Mouse (Mus musculus) liver, adult (tissue): ENCODE data around the gene Yipf6.

ENCODE experiments used
- GATA4 ChIP-seq: IDR thresholded peaks from 2 replicates; pipeline ENCODE4 v1.6.1; 2014; ENCODE audit warnings: mild to moderate bottlenecking, low read length; ENCODE audit not compliant: insufficient replicate concordance

Yipf6 gene

DNA sequence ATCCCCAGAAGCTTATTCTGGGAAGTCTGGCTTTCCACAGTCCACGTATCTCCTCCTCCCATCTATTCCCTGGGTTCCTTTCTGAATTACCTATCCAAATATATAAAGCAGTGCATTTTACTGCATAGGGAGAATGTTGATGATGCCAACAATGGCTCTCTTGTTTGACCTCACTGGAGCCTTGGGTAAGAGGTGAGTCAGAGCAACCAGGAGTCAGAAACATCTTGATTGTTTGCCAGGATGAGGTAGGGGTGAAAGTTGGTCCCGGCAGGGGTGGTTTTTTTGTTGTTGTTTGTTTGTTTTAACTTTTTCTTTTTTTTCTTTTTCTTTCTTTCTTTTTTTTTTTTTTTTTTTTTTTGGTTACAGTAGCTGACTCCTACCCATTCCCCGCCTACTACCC, at the start of gene Yipf6:
TSS of gene Yipf6 (plus strand) at position 216 of the 400 bp plus-strand sequence.
- TF ChIP-seq GATA4, result no peak

DNA sequence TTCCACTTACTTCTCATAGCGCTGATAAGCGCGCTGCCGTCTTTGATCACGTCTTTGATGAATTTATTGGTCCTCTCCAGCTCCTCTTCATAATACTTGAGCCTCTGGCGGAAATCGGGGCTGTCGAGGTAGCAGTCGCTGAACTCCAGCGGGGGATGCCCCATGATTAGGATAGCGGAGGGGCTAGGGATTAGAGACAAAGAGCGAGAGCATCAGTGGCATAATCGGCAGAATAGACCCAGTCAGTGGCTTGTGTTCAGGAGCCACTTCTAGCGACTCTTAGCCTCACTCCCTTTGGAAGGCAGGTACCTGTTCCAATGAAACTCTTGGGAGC, 46.1 kb upstream of the Yipf6 start:
- no peak for TF ChIP-seq GATA4

DNA sequence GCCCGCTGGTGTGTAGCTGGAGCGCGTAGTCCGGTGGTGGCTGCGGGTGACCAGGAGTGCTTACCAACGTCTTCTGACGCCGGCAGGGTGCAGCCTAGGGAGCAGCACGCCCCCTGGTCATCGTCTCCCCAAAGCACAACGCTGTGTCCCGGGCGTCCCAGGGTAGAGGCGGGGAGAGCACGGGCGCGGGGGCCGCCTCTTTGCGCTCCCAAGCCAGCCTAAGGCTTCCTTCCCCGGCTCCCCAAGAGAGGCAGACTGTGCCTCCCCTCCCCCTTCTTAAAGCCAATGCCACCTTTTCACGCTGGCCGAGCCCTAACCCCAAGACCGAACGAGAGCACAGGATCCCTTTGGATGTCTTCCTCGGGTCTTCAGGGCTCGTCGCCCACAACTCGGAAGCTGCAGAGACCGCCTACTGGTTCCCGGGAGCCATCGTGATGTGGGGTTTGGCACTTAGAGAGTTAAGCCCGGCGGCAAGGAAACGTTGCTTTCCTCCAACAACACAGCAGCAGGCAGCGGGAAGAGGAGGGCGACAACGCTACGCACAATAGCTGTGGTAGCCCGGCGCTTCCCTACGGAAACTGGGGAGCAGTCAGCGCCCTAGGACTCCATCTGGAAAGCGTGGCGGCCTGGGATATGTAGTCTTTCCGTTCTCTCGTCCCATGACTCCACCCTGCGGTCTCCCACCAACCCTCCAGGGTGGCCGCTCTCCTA, 45.6 kb upstream of the Yipf6 start, which contains the start of gene Ophn1:
TSS of gene Ophn1 (minus strand) at position 620 of the 711 bp plus-strand sequence.
- TF ChIP-seq GATA4, result no peak

DNA sequence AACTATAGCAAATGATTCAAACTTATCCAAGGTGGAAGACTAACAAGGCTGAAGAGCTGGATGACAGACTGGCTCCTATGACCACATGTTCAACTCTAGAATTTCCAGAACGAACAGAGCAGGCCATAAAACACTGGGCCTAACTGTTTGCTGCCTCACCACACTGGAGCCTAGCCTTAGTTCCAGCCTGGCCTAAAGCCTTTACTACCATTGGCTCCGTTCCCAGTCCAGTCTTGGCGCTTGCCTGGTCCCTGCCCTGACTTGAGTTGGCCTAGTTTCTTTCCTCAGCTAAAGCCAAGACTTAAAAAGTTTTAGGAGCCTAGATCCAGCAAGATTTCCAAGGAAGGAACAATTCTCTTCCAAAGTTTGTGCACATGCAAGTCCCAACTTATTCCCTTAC, 37.8 kb upstream of the Yipf6 start:
- TF ChIP-seq GATA4, result no peak

DNA sequence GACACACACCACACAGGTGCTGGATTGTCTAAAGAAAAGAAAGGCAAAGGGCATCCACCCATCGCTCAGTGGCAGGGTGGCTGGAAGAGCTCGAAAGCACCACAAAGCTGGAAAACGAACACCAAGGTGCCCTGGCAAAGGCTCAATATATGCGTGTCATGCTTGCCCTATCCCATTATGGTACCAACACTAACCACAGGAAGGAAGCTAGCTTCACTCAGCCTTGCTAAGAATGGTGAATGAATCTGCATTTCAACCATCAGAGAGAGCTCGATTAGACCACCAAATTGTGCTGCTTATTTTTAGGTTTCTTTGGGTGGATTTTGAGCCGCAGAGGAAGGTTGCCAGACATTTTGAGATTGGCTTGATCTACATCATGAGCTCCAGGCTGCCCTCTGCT, 31.9 kb upstream of the Yipf6 start:
- no peak for TF ChIP-seq GATA4

DNA sequence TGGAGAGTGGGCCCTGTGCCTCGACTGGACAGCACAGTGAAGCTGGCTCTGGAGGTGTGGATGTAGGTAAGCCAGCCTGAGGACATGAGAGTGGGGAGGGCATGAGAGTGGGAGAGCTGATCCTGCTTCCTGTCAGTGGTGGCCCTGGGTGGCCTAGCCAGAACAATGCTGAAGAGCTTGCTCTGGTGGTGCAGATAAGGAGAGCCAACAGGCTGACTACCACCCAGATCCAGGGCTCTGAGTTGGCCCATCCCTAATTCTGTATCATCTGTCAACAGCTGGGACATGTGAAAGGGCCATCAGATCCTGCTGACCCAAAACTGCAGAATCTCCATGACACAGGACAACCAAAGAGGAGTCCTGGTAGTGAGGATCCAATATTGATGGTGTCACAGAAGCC, 27.2 kb upstream of the Yipf6 start:
- TF ChIP-seq GATA4, result no peak

DNA sequence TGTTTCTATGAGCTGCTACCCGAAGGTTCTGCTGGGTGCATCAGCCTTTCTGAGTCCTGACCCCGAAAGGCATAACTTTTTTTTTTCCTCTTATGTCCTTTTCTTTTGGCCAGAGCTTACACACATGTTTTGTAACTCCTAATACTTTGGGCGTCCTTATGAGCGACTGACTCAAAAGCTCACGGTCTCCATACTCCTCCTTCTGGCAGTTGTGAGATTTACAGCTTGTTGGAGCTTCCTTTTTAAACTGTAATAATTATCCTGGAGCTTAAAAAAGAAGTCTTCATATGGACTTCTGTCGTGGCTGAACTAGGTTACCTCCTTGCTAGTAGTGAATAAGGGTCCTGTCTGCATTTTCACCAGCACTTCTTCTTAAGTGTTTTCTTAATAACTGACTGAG, 16.7 kb upstream of the Yipf6 start:
- no peak for TF ChIP-seq GATA4

DNA sequence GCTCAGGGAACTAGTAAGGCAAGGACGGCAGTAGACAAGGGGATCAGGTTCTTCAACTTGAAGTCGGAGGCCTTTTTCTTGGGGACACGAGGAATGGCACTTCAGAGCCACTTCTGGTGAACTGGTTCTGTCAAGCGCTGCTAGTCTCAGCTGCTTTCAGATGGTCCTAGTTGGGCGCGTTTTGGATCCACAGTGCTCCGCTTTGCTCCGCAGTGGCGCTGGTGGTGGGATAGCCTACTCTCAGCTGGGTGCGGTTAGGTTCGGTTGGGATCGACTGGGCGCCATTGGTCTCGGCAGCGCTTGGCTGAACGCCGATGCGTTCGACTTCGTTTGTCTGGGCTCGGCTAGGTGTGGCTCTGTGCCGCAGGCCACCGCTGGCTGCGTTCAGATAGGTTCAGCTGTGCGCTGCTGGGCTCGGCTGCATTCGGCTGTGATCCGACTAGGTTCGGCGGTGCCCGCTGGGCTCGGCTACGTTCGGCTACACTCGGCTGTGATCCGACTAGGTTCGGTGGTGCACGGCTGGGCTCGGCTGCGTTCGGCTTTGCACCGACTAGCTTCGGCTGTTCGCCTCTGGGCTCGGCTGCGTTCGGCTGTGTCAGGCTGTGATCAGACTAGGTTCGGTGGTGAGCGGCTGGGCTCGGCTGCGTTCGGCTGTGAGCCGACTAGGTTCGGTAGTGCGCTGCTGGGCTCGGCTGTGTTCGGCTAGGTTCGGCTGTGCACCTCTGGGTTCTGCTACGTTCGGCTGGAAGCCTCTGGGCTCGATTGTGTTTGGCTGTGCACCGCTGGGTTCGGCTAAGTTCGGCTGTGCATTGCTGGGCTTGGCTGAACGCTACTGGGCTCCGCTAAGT, 815 bp downstream of the Yipf6 start:
- no peak for TF ChIP-seq GATA4

DNA sequence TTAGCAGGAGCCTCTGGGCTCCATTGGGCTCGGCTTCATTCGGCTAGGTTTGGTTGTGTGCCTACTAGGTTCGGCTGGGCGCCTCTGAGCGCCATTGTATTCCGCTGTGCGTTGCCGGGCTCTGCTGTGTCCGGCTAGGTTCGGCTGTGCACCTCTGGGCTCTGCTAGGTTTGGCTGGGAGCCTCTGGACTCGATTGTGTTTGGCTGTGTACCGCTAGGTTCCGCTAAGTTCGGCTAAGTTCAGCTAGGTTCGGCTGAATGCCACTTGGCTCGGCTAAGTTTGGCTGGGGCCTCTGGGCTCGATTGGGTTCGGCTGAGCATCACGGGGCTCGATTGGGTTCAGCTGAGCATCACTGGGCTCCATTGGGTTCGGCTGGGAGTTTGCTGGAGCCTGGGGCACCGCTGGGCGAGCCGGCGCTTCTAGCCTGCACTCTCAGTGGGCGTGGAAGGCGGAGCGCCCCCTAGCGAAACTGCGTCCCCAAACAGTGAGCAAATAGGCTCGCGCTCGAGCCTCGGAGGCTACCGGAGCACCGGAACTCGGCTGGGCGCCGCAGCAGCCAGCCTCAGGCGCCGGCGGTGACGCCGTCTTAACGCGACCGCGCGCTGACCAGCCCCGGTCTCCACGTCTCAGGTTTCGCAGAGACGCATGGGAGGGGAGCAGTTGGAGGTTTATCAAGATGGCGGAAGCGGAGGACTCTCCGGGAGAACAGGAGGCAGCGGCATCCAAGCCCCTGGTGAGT, 1.6 kb downstream of the Yipf6 start:
- no peak for TF ChIP-seq GATA4

DNA sequence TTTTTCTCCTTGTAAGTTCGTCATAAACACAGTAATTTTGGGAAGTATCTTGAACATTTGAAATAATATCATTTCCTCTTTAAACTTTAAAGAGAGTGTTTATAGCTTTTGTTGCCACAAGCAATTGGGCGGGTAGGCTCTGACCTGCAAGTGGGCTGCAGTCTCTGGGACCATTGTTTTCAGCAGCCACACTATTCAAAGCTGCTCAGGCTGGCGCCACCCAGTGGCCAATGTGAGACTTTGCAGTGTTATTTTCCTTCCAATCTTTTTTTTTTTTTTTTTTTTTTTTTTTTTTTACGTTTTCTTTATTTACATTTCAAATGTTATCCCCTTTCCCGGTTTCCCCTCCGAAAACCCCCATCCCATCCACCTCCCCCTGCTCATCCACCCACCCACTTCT, 17.8 kb downstream of the Yipf6 start:
- TF ChIP-seq GATA4, result no peak

DNA sequence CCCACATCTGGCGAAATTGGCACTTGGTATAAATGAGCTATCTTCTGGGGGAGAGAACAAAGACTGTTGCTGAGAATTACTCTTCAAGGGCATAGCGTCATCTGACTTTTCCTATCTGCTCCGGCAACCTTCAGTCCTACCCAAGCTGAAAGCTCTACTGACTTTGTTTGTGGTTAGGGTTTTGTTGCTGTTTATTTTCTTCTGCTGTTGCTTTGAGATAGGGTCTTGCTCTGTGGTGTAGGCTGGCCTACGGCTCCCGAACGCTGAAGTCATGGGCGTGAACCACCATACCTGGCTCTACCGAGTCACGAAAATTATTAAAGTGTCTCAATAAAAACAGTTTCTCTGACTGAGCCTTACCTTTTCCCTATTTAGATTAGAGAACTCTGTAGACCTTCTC, 22.2 kb downstream of the Yipf6 start:
- no peak for TF ChIP-seq GATA4

DNA sequence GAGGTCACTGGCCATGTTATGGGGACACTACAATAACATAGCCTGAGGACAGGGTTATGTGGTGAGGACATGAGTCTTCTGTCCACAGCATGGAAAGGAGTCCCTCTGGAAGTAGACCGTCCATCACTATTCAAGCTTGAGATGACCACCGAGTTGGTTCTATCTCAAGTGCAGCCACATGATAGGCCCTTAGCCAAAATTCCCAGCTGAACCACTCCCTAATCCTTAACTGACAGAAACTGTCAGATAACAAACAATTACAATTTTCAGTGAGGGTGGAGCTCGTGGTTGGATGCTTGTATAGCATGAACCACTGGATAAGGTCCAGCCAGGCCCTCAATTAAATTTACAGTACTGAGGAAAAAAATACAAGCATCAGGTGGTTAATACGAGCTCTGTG, 22.9 kb downstream of the Yipf6 start:
- no peak for TF ChIP-seq GATA4

DNA sequence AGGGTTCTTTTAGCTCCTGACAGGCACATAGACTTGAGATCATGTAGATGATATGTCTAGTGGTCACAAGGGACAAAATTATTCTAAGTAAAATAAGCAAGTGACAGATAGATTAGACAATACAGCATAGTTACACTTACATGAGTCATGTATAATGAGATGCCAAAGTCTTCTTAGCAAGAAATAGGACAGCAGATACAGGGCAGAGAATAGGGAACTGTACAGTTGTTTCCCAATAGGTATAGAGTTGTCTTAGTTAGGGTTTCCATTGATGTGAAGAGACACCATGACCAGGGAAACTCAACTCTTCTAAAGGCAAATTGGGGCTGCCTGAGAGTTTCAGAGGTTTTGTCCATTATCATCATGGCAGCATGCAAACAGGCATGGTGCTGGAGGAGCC, 27.6 kb downstream of the Yipf6 start:
- TF ChIP-seq GATA4, result no peak

DNA sequence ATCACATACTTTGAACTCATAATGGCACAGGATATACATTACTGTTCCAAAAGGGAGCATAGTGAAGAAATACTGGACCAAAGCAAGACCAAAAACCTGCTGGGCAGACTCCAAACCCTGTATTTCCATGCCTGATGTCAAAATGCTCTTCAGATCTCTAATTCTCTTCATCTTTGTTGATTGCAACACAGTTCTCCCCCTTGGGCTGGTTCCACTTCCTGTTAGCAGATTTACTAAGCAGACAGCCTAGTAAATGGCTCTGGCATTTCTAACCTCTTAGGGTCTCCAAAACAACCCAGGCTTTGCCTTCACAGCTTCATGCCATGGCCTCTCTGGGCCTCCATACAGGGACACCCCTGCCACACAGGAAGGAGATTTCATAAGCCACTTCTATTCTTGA, 28.4 kb downstream of the Yipf6 start:
- no peak for TF ChIP-seq GATA4

DNA sequence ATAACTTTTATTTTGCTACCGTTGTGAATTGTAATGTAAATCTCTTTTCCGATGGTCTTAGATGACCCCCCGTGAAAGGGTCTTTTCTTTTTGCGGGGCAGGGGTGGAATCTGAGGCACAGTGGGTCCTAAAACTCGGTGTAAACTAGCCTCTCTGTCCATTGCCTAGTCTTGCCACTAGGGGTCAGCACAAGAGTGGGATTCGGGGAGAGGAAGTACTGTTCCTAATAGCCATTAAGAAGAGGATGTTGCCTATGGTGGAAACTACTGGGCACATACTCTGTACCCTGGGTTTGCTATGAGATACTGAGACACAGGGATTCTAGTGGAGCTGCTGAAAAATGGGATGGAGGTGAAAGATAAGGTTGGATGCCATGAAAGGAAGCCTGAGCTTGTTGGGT, 53.5 kb downstream of the Yipf6 start:
- no peak for TF ChIP-seq GATA4
